Mouse (Mus musculus) heart, adult 2 months (tissue): ENCODE results near the gene Padi2. TPM values are rescaled to one million over a fixed set of nuclear protein-coding genes. Genes with fewer than 3 reads are reported as not detected.

ENCODE experiments used
- DNase-seq, 2 experiments: peaks; one replicate each; pipeline ENCODE4 v3.0.0; 2021
- H3K27ac ChIP-seq: fragments of 200-600 bp; 2 replicates; pipeline ENCODE4 v1.8.1; 2022
- H3K27me3 ChIP-seq: fragments of 200-500 bp; 2 replicates; pipeline ENCODE4 v1.6.1; 2012; ENCODE audit warnings: mild to moderate bottlenecking, low read length, inconsistent platforms, mixed read lengths; ENCODE audit not compliant: control insufficient read depth, insufficient read depth
- H3K36me3 ChIP-seq: fragments of 200-500 bp; 2 replicates; pipeline ENCODE4 v1.6.1; 2012; ENCODE audit warnings: low read length, inconsistent platforms; ENCODE audit not compliant: control insufficient read depth, insufficient read depth
- H3K4me1 ChIP-seq: fragments of 200-500 bp; 2 replicates; pipeline ENCODE4 v1.6.1; 2011; ENCODE audit warnings: low read length; ENCODE audit not compliant: control insufficient read depth, insufficient read depth
- H3K4me3 ChIP-seq: fragments of 200-600 bp; 2 replicates; pipeline ENCODE4 v1.8.1; 2022
- H3K79me2 ChIP-seq: fragments of 200-500 bp; replicated peaks from 2 replicates; pipeline ENCODE4 v1.6.1; 2012; ENCODE audit warnings: mild to moderate bottlenecking, inconsistent platforms, low read length, moderate library complexity, mixed read lengths; ENCODE audit not compliant: control insufficient read depth, insufficient read depth
- H3K9ac ChIP-seq: fragments of 200-500 bp; 2 replicates; pipeline ENCODE4 v1.6.1; 2012; ENCODE audit warnings: low read depth, mild to moderate bottlenecking, control low read depth, inconsistent platforms, low read length, mixed read lengths
- CTCF ChIP-seq: fragments of 200-600 bp; IDR thresholded peaks from 2 replicates; pipeline ENCODE4 v1.8.1; 2022; ENCODE audit warnings: antibody characterized with exemption, mild to moderate bottlenecking, moderate library complexity
- EP300 ChIP-seq: fragments of 200-500 bp; IDR thresholded peaks from 2 replicates; pipeline ENCODE4 v1.6.1; 2011; ENCODE audit warnings: low read depth, low read length, control low read depth; ENCODE audit not compliant: insufficient read depth
- POLR2A ChIP-seq: fragments of 200-500 bp; IDR thresholded peaks from 2 replicates; pipeline ENCODE4 v1.6.1; 2011; ENCODE audit warnings: mild to moderate bottlenecking, low read depth, low read length, control low read depth; ENCODE audit not compliant: insufficient read depth
- WGBS: fragments of 180-500 bp; shearing (Covaris S2); methylation state at CpG from one replicate; pipeline ENCODE4 v1.1.7; 2018; 5-methylcytosine and 5-hydroxymethylcytosine counted together
- intact Hi-C: fragments of 180-260 bp; cut with DNase I; formaldehyde crosslinking; loops from one replicate; pipeline ENCODE4 v1.15.1; 2025
- polyA plus RNA-seq: library from polyadenylated mRNA; depleted of rRNA; stranded (reverse); fragments of >200 nt; gene quantifications from 2 replicates; pipeline ENCODE4 v1.2.3, GENCODE M21; 2012
- total RNA-seq, 2 experiments: library from RNA; stranded (reverse); gene quantifications; 2 replicates each; pipeline ENCODE4 v1.2.3; 2021

Padi2 gene
- total and polyA plus RNA-seq, 3 experiments = 0.31 to 1.4 (median 0.96) TPM

DNA sequence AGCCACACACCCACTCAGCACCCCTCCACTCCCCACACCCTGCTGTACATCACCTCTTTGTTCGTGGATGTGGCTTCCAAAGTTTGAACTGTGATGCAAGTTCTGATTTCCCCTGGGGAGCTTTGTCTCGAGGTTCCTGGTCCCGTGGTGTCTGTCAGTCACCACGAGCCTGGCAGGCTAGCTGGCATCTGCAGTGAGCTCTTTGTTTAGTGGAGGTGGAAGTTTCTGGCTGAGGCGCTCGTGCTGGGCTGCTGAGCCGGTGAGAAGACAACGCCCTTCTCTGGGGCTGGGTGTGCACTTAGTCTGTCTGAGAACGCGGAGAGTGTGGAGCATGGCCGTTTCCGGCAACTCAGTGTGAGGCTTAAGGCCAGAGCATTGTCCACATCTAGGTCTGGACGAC lies 65.5 kb downstream of the Padi2 start:
- 66% methylated on average over 13 of the region's 13 CpGs for WGBS
- intact Hi-C loops = no loop called here
- no peaks in the 10 kb centered on the region for H3K79me2 ChIP-seq
- no peaks in the 10 kb centered on the region for H3K27me3 ChIP-seq
- no peak for TF ChIP-seq POLR2A
- TF ChIP-seq CTCF = no peak
- TF ChIP-seq EP300 = no peak
- no peaks in the 10 kb centered on the region for H3K4me1 ChIP-seq
- H3K27ac ChIP-seq = no peak overlapping the region
- H3K4me3 ChIP-seq = no peak overlapping the region
- DNase-seq = no peak
- H3K36me3 ChIP-seq = no peaks in the 10 kb centered on the region; the same call in 1 of the 2 replicates
- no peak overlapping the region for H3K9ac ChIP-seq

DNA sequence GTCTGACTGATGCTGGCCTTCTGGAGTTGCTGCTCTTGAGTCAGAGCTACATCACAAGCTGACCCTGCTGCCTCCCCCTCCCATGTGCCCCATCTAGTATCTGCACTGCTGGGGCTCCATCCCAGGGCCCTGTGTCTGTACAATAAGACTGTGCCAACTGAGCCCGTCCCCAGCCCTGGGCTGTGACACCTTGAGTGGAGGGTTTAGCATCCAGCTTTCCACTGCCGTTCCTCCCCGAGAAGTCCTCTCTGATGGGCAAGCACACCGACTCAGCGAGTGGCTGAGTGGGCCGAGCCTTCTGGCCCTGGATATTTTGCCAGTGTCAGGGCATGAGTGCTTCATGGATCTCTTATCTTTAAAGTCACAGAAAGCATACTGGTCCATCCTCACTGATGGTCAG lies 68.3 kb downstream of the Padi2 start:
- no peak for TF ChIP-seq EP300
- no peak for TF ChIP-seq POLR2A
- no peak for TF ChIP-seq CTCF
- Histone ChIP-seq H3K4me3 (no peak overlapping the region), H3K27me3 (no peaks in the 10 kb centered on the region), H3K4me1 (no peaks in the 10 kb centered on the region), H3K9ac (no peak overlapping the region), H3K27ac (no peak overlapping the region), H3K36me3 (no peaks in the 10 kb centered on the region), H3K79me2 (no peaks in the 10 kb centered on the region)
- WGBS = 92% methylated on average over 6 of the region's 6 CpGs
- intact Hi-C loops = no loop called here
- DNase-seq = no peak

DNA sequence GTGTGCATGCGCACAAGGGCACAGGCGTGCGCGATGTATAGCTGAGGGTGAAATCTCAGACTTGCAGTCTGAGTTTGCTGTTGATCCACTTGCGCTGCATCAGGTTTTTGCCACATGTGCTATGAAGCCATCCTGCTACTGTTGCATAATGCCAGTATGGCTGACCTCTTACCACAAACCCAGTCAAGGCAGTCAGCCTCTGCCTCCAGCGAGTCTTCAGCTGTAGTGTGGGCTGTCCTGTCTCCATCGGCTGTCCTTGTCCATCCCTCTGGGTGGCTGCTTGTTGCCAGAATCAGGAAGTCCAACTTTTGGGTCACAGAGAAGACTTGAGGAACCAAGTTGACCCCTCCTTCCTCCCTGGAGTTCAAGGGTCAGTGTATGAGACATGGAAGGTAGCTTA lies 69.2 kb downstream of the Padi2 start:
- intact Hi-C loops = no loop called here
- Histone ChIP-seq H3K79me2 (no peaks in the 10 kb centered on the region), H3K4me3 (no peak overlapping the region), H3K36me3 (no peaks in the 10 kb centered on the region), H3K27me3 (no peaks in the 10 kb centered on the region), H3K27ac (no peak overlapping the region), H3K9ac (no peak overlapping the region), H3K4me1 (no peaks in the 10 kb centered on the region)
- no peak for DNase-seq
- TF ChIP-seq POLR2A (no peak), EP300 (no peak), CTCF (no peak)
- 91% methylated on average over 7 of the region's 7 CpGs for WGBS

DNA sequence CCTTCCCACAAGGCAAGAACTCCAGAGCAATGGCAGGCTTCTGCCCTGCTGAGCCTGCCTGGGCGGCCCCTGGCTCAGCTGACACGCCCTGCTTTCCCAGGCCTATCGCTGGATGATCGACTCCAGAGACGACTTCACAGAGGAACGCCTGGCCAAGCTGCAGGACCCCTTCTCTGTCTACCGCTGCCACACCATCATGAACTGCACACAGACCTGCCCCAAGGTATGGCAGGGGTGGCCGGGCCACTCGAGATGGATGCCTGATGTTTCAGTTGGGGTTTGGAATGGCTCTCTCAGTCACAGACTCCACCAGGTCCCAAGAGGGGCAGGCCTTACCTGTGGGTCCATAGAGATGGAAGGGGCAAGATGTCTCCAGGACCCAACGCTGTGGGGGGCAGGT lies 71.1 kb downstream of the Padi2 start:
- Histone ChIP-seq H3K9ac (no peak overlapping the region), H3K36me3 (no peaks in the 10 kb centered on the region), H3K27me3 (no peaks in the 10 kb centered on the region), H3K27ac (no peak overlapping the region), H3K4me3 (no peak overlapping the region), H3K4me1 (no peaks in the 10 kb centered on the region), H3K79me2 (no peaks in the 10 kb centered on the region)
- no peak for DNase-seq
- WGBS = 77% methylated on average over 10 of the region's 10 CpGs
- intact Hi-C loops = no loop called here
- TF ChIP-seq CTCF (no peak), POLR2A (0 out of 2 replicates have a peak, but pooled peaks have one; percentile 18)

DNA sequence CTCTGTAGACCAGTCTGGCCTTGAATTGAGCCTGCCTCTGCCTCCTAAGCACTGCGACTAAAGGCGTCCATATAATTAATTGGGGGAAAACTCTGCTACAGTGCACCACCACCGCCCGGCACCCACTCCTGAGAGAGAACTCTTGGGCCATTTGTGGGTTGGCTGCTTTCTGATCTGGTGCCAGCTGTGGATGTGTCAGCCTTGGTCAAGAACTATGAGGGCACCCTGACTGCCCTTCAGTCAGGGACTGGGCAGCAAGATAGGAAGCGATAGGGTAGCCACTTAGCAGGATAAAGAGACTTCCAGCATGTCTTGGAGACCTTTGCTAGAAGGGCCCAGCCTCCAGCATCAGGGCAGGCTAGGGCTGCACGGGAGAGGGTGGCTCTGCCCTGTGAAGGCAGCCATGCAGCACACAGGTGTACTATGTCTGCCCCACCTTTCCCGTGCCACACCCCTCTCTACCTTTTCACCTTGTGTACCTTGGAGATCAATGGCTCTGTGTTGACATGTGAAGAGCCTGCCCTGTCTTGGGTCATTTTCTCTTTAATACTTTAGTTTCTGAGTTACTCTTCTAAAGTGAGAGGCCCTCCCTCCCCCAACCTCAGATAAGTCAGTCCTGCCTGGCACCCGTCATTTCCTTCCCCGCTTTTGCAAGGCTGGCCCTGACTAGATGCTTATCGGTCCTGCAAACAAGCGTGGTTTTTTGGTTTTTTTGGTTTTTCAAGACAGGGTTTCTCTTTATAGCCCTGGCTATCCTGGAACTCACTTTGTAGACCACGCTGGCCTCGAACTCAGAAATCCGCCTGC lies 71.9 kb downstream of the Padi2 start:
- no peak for TF ChIP-seq EP300
- TF ChIP-seq POLR2A = no peak
- TF ChIP-seq CTCF = no peak
- H3K9ac ChIP-seq = no peak overlapping the region
- H3K27ac ChIP-seq = no peak overlapping the region
- H3K4me1 ChIP-seq = no peaks in the 10 kb centered on the region
- WGBS = 80% methylated on average over 14 of the region's 14 CpGs
- no peak overlapping the region for H3K4me3 ChIP-seq
- H3K79me2 ChIP-seq = no peaks in the 10 kb centered on the region
- no peaks in the 10 kb centered on the region for H3K27me3 ChIP-seq
- H3K36me3 ChIP-seq = no peaks in the 10 kb centered on the region
- intact Hi-C loops = no loop called here
- no peak for DNase-seq

DNA sequence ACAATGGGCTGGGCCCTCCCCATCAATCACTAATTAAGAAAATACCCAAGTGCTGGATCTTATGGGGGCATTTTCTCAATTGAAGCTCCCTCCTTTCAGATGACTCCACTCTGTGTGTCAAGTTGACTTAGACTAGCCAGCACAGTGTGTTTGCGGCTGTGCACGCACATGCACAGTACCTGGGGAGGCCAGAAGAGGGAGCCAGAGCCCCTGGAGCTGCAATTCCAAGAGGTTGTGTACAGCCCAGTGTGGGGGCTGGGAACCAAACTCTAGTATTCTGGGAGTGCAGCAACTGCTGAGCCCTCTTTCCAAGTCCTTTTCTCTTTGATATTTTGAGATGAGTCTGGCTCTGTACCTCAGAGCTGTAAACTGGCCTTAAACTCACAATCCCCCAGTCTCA lies 75.5 kb downstream of the Padi2 start:
- Histone ChIP-seq H3K4me3 (no peak overlapping the region), H3K9ac (no peak overlapping the region), H3K4me1 (no peaks in the 10 kb centered on the region), H3K27ac (no peak overlapping the region), H3K79me2 (no peaks in the 10 kb centered on the region), H3K36me3 (no peaks in the 10 kb centered on the region), H3K27me3 (no peaks in the 10 kb centered on the region)
- 88% methylated on average over 2 of the region's 2 CpGs for WGBS
- TF ChIP-seq EP300 = no peak
- peak; percentile 58 for TF ChIP-seq CTCF
- TF ChIP-seq POLR2A = no peak
- no peak for DNase-seq
- intact Hi-C loops = no loop called here
